Mouse (Mus musculus) liver, embryonic 11.5 days (tissue): ENCODE data around the gene Cubn. TPM values are rescaled to one million over a fixed set of nuclear protein-coding genes. Genes with fewer than 3 reads are reported as not detected.

ENCODE experiments used
- ATAC-seq: fragments of 200-750 bp; cut with Nextera tagmentation; replicated peaks from 2 replicates; pipeline ENCODE4 v1.8.0; 2017; ENCODE audit warnings: moderate number of reproducible peaks, mild to moderate bottlenecking, moderate TSS enrichment, moderate library complexity; ENCODE audit not compliant: low FRiP score
- DNase-seq: peaks from one replicate; pipeline ENCODE4 v3.0.0-alpha.2; 2017; ENCODE audit warnings: low spot score
- H3K27ac ChIP-seq: fragments of 300-500 bp; sonication (generic); 2 replicates; pipeline ENCODE4 v1.5.1; 2014; ENCODE audit warnings: mild to moderate bottlenecking, low read depth, low read length, control low read depth
- H3K27me3 ChIP-seq: fragments of 300-500 bp; sonication (generic); replicated peaks from 2 replicates; pipeline ENCODE4 v1.6.1; 2014; ENCODE audit warnings: low read length, mixed read lengths; ENCODE audit not compliant: control insufficient read depth, insufficient read depth
- H3K36me3 ChIP-seq: fragments of 300-500 bp; sonication (generic); 2 replicates; pipeline ENCODE4 v1.6.1; 2014; ENCODE audit warnings: mild to moderate bottlenecking, low read length, moderate library complexity, mixed read lengths; ENCODE audit not compliant: control insufficient read depth, insufficient read depth
- H3K4me1 ChIP-seq: fragments of 300-500 bp; sonication (generic); replicated peaks from 2 replicates; pipeline ENCODE4 v1.6.1; 2014; ENCODE audit warnings: low read length, mixed read lengths; ENCODE audit not compliant: control insufficient read depth, insufficient read depth
- H3K4me2 ChIP-seq: fragments of 300-500 bp; sonication (generic); 2 replicates; pipeline ENCODE4 v1.6.1; 2014; ENCODE audit warnings: mild to moderate bottlenecking, control low read depth, moderate library complexity
- H3K4me3 ChIP-seq: fragments of 300-500 bp; sonication (generic); 2 replicates; pipeline ENCODE4 v1.5.1; 2014; ENCODE audit warnings: low read depth, low read length, control low read depth
- H3K9ac ChIP-seq: fragments of 300-500 bp; sonication (generic); 2 replicates; pipeline ENCODE4 v1.6.1; 2014; ENCODE audit warnings: low read depth, low read length, control low read depth
- H3K9me3 ChIP-seq: fragments of 300-500 bp; sonication (generic); 2 replicates; pipeline ENCODE4 v1.6.1; 2016; ENCODE audit warnings: low read length, inconsistent platforms, mixed read lengths; ENCODE audit not compliant: control insufficient read depth
- WGBS: fragments of 180-500 bp; shearing (Covaris S2); extraction: QIAGEN DNeasy Blood & Tissue Kit; methylation state at CpG from one replicate; pipeline ENCODE4 v1.1.7; 2014; 5-methylcytosine and 5-hydroxymethylcytosine counted together
- polyA plus RNA-seq: library from polyadenylated mRNA; unstranded; fragments of >200 nt; fragmentation: Nextera tagmentation; extraction: Ambion mirVana; gene quantifications from 2 replicates; pipeline ENCODE4 v1.2.1, GENCODE M21; 2014

Gene Cubn
- polyA plus RNA-seq, 1 experiment from 2014 or later = 0.15 TPM

DNA sequence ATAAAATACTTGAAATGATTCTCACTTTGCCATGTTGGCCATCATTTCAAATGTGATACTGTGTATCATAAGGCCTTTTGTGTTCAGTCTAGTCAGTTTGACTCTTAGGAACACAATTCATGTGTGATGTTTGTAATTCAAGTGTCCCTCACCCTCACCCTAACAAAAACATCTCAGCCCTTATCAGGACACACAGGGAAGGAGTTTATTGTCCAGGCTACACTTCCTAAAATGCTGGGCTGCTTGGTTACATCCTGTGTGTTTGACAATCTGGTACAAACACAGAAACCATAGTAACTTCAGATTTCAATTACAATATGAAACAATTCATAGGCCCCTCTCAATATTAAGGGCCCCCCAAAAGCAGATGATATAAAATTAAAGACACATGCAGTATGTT, 83.9 kb downstream of the Cubn start:
- Histone ChIP-seq H3K9ac (no peak overlapping the region), H3K4me2 (no peak overlapping the region), H3K4me1 (peaks cover 4% of the 10 kb centered on the region), H3K4me3 (no peak overlapping the region), H3K9me3 (no peaks in the 10 kb centered on the region), H3K27ac (no peak overlapping the region), H3K27me3 (no peaks in the 10 kb centered on the region), H3K36me3 (no peaks in the 10 kb centered on the region)
- ATAC-seq = no peak
- DNase-seq = no peak

DNA sequence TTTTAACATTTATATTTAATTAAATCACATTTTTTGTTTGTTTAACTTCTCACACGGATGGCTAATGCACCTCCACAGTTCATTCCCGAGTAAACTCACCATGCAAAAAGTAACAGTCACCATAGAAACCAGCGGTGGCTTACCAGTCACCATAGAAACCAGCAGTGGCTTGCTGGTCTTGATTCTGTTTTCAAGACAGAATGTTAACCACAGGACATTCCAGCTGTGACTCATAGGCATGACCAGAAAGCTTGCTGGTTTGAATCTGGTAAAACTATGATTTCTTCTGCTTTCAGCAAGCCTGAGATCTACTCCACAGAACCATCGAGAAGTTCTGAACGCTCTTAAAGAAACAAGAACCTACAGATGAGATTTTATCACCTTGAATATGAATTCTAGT, 84.3 kb downstream of the Cubn start:
- WGBS = 35% methylated on average over 5 of the region's 5 CpGs
- no peak for DNase-seq
- H3K9ac ChIP-seq = no peak overlapping the region
- no peak overlapping the region for H3K27ac ChIP-seq
- H3K27me3 ChIP-seq = no peaks in the 10 kb centered on the region
- no peak for ATAC-seq
- peaks cover 4% of the 10 kb centered on the region for H3K4me1 ChIP-seq
- no peaks in the 10 kb centered on the region for H3K36me3 ChIP-seq
- no peak overlapping the region for H3K4me3 ChIP-seq
- no peaks in the 10 kb centered on the region for H3K9me3 ChIP-seq
- no peak overlapping the region for H3K4me2 ChIP-seq

- DNase-seq = no peak
- ATAC-seq = no peak
- no peak overlapping the region for H3K27ac ChIP-seq
- no peaks in the 10 kb centered on the region for H3K27me3 ChIP-seq
- H3K4me2 ChIP-seq = no peak overlapping the region
- no peaks in the 10 kb centered on the region for H3K4me1 ChIP-seq
- H3K36me3 ChIP-seq = no peaks in the 10 kb centered on the region
- no peak overlapping the region for H3K4me3 ChIP-seq
- WGBS = 73% methylated on average over 5 of the region's 5 CpGs
- H3K9me3 ChIP-seq = no peaks in the 10 kb centered on the region
- no peak overlapping the region for H3K9ac ChIP-seq
Observed at GRCm38 (mm10) chr2:13404986-13405678, 86.5 kb downstream of the Cubn start.

DNA sequence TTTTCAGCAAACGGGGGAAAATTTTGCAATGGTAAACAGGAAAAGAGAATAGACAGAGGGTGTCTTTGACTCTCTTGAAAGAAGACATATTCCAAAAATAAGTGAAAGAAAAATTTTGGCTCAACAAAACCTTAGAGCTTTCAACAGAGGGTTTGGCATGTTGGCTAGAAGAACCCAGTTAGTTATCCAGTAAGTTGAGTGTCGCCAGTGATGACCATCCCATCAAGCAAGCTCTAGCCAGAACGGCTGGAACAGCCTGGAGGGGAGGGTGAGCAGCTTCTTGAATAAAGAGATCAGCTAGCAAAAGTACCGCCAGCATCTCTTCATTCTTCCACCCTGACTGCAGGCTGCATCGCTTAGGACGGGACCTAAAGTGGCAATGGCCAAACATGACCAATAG, 90.8 kb downstream of the Cubn start:
- Histone ChIP-seq H3K36me3 (no peaks in the 10 kb centered on the region), H3K9ac (no peak overlapping the region), H3K27me3 (no peaks in the 10 kb centered on the region), H3K4me1 (no peaks in the 10 kb centered on the region; the same call in 1 of the 2 replicates), H3K9me3 (no peaks in the 10 kb centered on the region), H3K27ac (no peak overlapping the region), H3K4me2 (no peak overlapping the region), H3K4me3 (no peak overlapping the region)
- DNase-seq = no peak
- WGBS = 83% methylated on average over 6 of the region's 6 CpGs
- ATAC-seq = no peak

DNA sequence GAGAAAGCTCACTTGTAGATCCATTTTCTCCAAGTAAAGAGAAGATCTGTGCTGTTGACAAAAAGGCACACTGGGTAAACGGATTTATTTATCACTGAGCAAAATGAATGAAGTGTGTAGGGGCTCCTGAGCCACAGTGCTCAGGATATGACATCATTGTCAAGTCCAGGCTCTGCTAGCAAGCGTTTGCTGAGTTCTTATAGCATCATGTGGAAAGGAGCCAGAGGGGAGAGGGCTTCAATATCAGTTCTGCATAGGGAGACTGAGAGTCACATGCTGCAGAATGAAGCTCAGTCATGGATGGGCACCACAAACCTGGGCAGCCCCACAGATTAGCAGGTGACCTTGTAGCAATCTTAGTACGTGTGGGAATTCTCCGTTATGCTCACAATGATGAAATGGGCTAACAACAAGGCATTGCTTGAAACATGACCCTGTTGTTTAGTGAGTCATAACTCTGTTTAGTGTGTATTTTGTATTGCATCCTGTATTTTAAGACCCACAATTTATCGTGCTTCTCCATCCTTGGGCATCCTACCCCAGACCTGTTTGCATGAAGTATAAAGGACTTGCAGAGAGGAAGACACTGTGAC, 92.0 kb downstream of the Cubn start:
- no peak overlapping the region for H3K9ac ChIP-seq
- ATAC-seq (no peak), DNase-seq (no peak)
- no peaks in the 10 kb centered on the region for H3K27me3 ChIP-seq
- H3K4me2 ChIP-seq = no peak overlapping the region
- no peak overlapping the region for H3K4me3 ChIP-seq
- no peaks in the 10 kb centered on the region for H3K36me3 ChIP-seq
- WGBS = 62% methylated on average over 5 of the region's 5 CpGs
- H3K4me1 ChIP-seq = no peaks in the 10 kb centered on the region; the same call in 1 of the 2 replicates
- H3K9me3 ChIP-seq = no peaks in the 10 kb centered on the region
- no peak overlapping the region for H3K27ac ChIP-seq

DNA sequence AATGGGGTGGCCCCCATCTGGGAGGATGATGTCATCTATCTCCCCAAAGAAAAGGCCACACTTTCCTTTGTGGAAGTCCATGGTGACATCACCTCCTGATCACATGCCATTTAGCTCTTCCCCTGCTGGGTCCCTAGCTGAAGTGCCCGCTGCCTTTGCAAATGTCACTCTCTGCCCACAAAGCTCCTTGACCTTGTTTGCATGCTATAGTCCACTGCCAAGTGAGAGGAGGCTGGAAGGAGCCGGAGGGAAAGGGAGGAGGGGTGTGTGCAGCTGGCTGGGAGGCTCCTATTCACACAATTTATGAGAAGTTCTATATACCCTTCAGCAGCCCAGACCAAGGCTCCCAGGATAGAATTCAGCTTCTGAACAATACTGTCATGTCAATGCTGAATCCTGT, 92.7 kb downstream of the Cubn start:
- Histone ChIP-seq H3K4me2 (no peak overlapping the region), H3K27ac (no peak overlapping the region), H3K4me3 (no peak overlapping the region), H3K27me3 (no peaks in the 10 kb centered on the region), H3K36me3 (no peaks in the 10 kb centered on the region), H3K4me1 (peaks cover 3% of the 10 kb centered on the region; the same call in 1 of the 2 replicates), H3K9me3 (no peaks in the 10 kb centered on the region), H3K9ac (no peak overlapping the region)
- 27% methylated on average over 2 of the region's 2 CpGs for WGBS
- ATAC-seq (peak; percentile 33; the same call in 1 of the 2 replicates), DNase-seq (no peak)

DNA sequence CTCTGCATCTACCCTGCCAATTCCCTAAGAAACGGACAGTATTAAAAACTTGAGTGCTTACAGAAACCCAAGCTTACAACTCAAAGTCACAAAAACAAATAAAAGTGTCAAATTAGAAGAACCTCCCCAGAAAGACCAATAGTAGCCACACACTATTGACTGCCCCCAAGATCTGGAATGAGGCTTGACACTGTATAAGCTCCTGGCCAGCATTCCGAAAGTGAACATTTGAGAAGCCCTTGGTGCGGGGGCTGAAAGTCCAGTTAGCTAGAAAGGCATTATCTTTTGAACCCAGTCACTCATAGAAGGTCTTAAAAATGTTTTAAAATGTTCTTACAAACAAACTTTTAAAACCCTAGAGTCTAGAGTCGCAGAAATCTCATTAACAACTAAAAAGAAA, 93.1 kb downstream of the Cubn start:
- Histone ChIP-seq H3K9me3 (no peaks in the 10 kb centered on the region), H3K27me3 (no peaks in the 10 kb centered on the region), H3K4me1 (peaks cover 3% of the 10 kb centered on the region; the same call in 1 of the 2 replicates), H3K36me3 (no peaks in the 10 kb centered on the region), H3K4me2 (no peak overlapping the region), H3K27ac (no peak overlapping the region), H3K9ac (no peak overlapping the region), H3K4me3 (no peak overlapping the region)
- no peak for ATAC-seq
- no peak for DNase-seq
- WGBS = 62% methylated on average over 4 of the region's 4 CpGs

GRCm38 (mm10) chr2:13396124-13396540, 95.5 kb downstream of the Cubn start:
- Histone ChIP-seq H3K27me3 (no peaks in the 10 kb centered on the region), H3K4me2 (no peak overlapping the region), H3K27ac (no peak overlapping the region), H3K4me1 (peaks cover 12% of the 10 kb centered on the region), H3K36me3 (no peaks in the 10 kb centered on the region), H3K9me3 (no peaks in the 10 kb centered on the region), H3K4me3 (no peak overlapping the region), H3K9ac (no peak overlapping the region)
- ATAC-seq = no peak
- 62% methylated on average over 3 of the region's 3 CpGs for WGBS
- no peak for DNase-seq

GRCm38 (mm10) chr2:13391018-13391417, 100.6 kb downstream of the Cubn start:
- Histone ChIP-seq H3K27me3 (no peaks in the 10 kb centered on the region), H3K4me3 (no peak overlapping the region), H3K4me2 (peak overlapping the region; percentile 5; the same call in 1 of the 2 replicates), H3K9me3 (no peaks in the 10 kb centered on the region), H3K9ac (no peak overlapping the region), H3K36me3 (no peaks in the 10 kb centered on the region), H3K27ac (0 out of 2 replicates have a peak overlapping the region, but pooled peaks have one; percentile 38), H3K4me1 (peaks cover 18% of the 10 kb centered on the region)
- ATAC-seq (peak; percentile 80), DNase-seq (no peak)
- WGBS = 23% methylated on average over 3 of the region's 3 CpGs
